Mouse (Mus musculus): ENCODE data around the gene Dnajc5g. TPM values are rescaled to one million over a fixed set of nuclear protein-coding genes. Genes with fewer than 3 reads are reported as not detected.

Gene Dnajc5g
- total and polyA plus RNA-seq, 3 experiments = not detected

- DNase-seq (ENCODE audit: extremely low read depth) = no peak
- no peak within 1 kb of the TSS for H3K4me2 ChIP-seq (ENCODE audit: insufficient read depth, low read depth, poor library complexity, severe bottlenecking)
- no peaks in the 10 kb centered on the region for H3K9me3 ChIP-seq (replicated peaks; ENCODE audit: low read length)
- peaks cover 12% of the 10 kb centered on the region for H3K27me3 ChIP-seq (replicated peaks)
- dilution Hi-C loops (cut with MboI; ENCODE audit: extremely low pct_ligation_motif_present, extremely low pct_unique_long_range_greater_than_20kb, low sequenced_read_pairs) (no loop called here), in situ Hi-C loops (cut with MboI; ENCODE audit: low pct_ligation_motif_present, low pct_unique_long_range_greater_than_20kb, low sequenced_read_pairs) (no loop called here)
- H3K4me1 ChIP-seq (ENCODE audit: control insufficient read depth in 1 of 2, insufficient read depth in 2 of 2) = peaks cover 0 to 14% of the 10 kb centered on the region in 2 experiments; a peak in 2 of 4 replicates
- TF ChIP-seq ZKSCAN1 (IDR thresholded peaks at IDR 0.05; ENCODE audit: borderline replicate concordance, low read depth, low read length) (no peak), TCF12 (IDR thresholded peaks at IDR 0.05; ENCODE audit: low read depth, low read length) (no peak), SIN3A (IDR thresholded peaks at IDR 0.05; ENCODE audit: low read length) (no peak), USF1 (IDR thresholded peaks at IDR 0.05; ENCODE audit: low read depth, low read length) (no peak), MYC (IDR thresholded peaks at IDR 0.05; ENCODE audit: low read depth, low read length) (no peak)
- no peak within 1 kb of the TSS for H3K4me3 ChIP-seq (replicated peaks in 1 of 3; ENCODE audit: low read depth in 2 of 3, low read length in 2 of 3, poor library complexity in 1 of 3)
- no peaks in the 10 kb centered on the region for H3K36me3 ChIP-seq (replicated peaks in 1 of 2; ENCODE audit: control insufficient read depth in 1 of 2, insufficient read depth in 1 of 2, low read length in 1 of 2)
- H3K27ac ChIP-seq (ENCODE audit: insufficient read depth, low read depth) = no peak within 1 kb of the TSS
- no peaks in the 10 kb centered on the region for H3K79me2 ChIP-seq (replicated peaks; ENCODE audit: control insufficient read depth, extremely low read depth, insufficient read depth, poor library complexity, severe bottlenecking)
- H3K9ac ChIP-seq (ENCODE audit: insufficient read depth, low read depth) = no peak within 1 kb of the TSS
Observed at GRCm38 (mm10) chr5:31116354-31116753, 10.3 kb downstream of the Dnajc5g start, which contains the start of gene Trim54. Gene Trim54, plus strand, starts transcription at chr5:31116712.

DNA sequence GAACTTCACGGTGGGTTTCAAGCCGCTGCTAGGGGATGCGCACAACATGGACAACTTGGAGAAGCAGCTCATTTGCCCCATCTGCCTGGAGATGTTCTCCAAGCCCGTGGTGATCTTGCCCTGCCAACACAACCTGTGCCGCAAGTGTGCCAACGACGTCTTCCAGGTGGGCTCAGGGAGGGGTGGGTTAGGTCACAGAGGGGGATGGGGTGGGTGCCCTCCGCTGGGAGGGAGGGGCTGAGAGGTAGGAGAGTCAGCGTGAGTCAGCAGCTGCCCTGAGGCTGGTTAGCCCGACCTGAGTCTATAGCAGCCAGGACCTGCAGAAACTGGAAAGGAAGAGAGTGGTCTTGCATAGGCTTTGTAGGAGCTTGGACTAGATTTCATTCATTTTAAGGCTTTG, 10.8 kb downstream of the Dnajc5g start:
- Histone ChIP-seq H3K9me3 (replicated peaks; ENCODE audit: low read length) (no peaks in the 10 kb centered on the region), H3K4me2 (ENCODE audit: insufficient read depth, low read depth, poor library complexity, severe bottlenecking) (no peak overlapping the region), H3K4me3 (replicated peaks in 1 of 3; ENCODE audit: low read depth in 2 of 3, low read length in 2 of 3, poor library complexity in 1 of 3) (no peak overlapping the region), H3K27me3 (replicated peaks) (peaks cover 12% of the 10 kb centered on the region), H3K79me2 (replicated peaks; ENCODE audit: control insufficient read depth, extremely low read depth, insufficient read depth, poor library complexity, severe bottlenecking) (no peaks in the 10 kb centered on the region), H3K9ac (ENCODE audit: insufficient read depth, low read depth) (no peak overlapping the region), H3K36me3 (replicated peaks in 1 of 2; ENCODE audit: control insufficient read depth in 1 of 2, insufficient read depth in 1 of 2, low read length in 1 of 2) (no peaks in the 10 kb centered on the region), H3K4me1 (ENCODE audit: control insufficient read depth in 1 of 2, insufficient read depth in 2 of 2) (peaks cover 2 to 20% of the 10 kb centered on the region in 2 experiments; a peak in 3 of 4 replicates), H3K27ac (ENCODE audit: insufficient read depth, low read depth) (no peak overlapping the region)
- dilution Hi-C loops (cut with MboI; ENCODE audit: extremely low pct_ligation_motif_present, extremely low pct_unique_long_range_greater_than_20kb, low sequenced_read_pairs) (no loop called here), in situ Hi-C loops (cut with MboI; ENCODE audit: low pct_ligation_motif_present, low pct_unique_long_range_greater_than_20kb, low sequenced_read_pairs) (no loop called here)
- TF ChIP-seq MAX (IDR thresholded peaks at IDR 0.05; ENCODE audit: low read length) (no peak), JUN (IDR thresholded peaks at IDR 0.05; ENCODE audit: insufficient read depth, low read depth, low read length) (no peak), MYC (IDR thresholded peaks at IDR 0.05; ENCODE audit: low read depth, low read length) (no peak), BHLHE40 (IDR thresholded peaks at IDR 0.05; ENCODE audit: low read depth, low read length) (no peak), POLR2AphosphoS2 (IDR thresholded peaks at IDR 0.05; ENCODE audit: low read depth, low read length) (no peak), UBTF (IDR thresholded peaks at IDR 0.05; ENCODE audit: low read depth, low read length) (no peak), ZKSCAN1 (IDR thresholded peaks at IDR 0.05; ENCODE audit: borderline replicate concordance, low read depth, low read length) (no peak), E2F4 (IDR thresholded peaks at IDR 0.05; ENCODE audit: insufficient replicate concordance, low read depth, low read length) (no peak), POLR2A (IDR thresholded peaks at IDR 0.05; ENCODE audit: low read depth, low read length) (no peak), ZC3H11A (IDR thresholded peaks at IDR 0.05; ENCODE audit: low read depth, low read length) (no peak), USF1 (IDR thresholded peaks at IDR 0.05; ENCODE audit: low read depth, low read length) (no peak), CTCF (conservative IDR thresholded peaks at IDR 0.05 in 1 of 2, IDR thresholded peaks at IDR 0.05 in 1 of 2; ENCODE audit: low read depth in 2 of 2, low read length in 2 of 2) (no peak), EP300 (IDR thresholded peaks at IDR 0.05; ENCODE audit: low read length) (no peak), GABPA (IDR thresholded peaks at IDR 0.05; ENCODE audit: insufficient replicate concordance, low read depth, low read length) (no peak), ZNF384 (IDR thresholded peaks at IDR 0.05; ENCODE audit: low read depth, low read length) (no peak), RCOR1 (conservative IDR thresholded peaks at IDR 0.05; ENCODE audit: low read depth, low read length) (no peak), SIN3A (IDR thresholded peaks at IDR 0.05; ENCODE audit: low read length) (no peak), SMC3 (IDR thresholded peaks at IDR 0.05; ENCODE audit: low read depth, low read length) (no peak), CHD2 (IDR thresholded peaks at IDR 0.05; ENCODE audit: low read length) (no peak), HCFC1 (IDR thresholded peaks at IDR 0.05; ENCODE audit: low read depth, low read length) (no peak)
- no peak for DNase-seq (ENCODE audit: extremely low read depth)
